Mouse (Mus musculus) heart, postnatal 0 days (tissue): ENCODE results near the gene AU040320. TPM values are rescaled to one million over a fixed set of nuclear protein-coding genes. Genes with fewer than 3 reads are reported as not detected.

ENCODE experiments used
- ATAC-seq: fragments of 200-750 bp; cut with Nextera tagmentation; 2 replicates; pipeline ENCODE4 v1.8.0; 2017; ENCODE audit warnings: low read depth, moderate number of reproducible peaks, moderate library complexity; ENCODE audit not compliant: insufficient read depth
- DNase-seq: peaks from one replicate; pipeline ENCODE4 v3.0.0-alpha.2; 2016; ENCODE audit warnings: low spot score
- H3K27ac ChIP-seq: fragments of 300-500 bp; sonication (generic); 2 replicates; pipeline ENCODE4 v1.5.1; 2014; ENCODE audit warnings: low read depth, mild to moderate bottlenecking
- H3K27me3 ChIP-seq: fragments of 300-500 bp; sonication (generic); 2 replicates; pipeline ENCODE4 v1.6.1; 2014; ENCODE audit warnings: low read length, mixed read lengths; ENCODE audit not compliant: control insufficient read depth, insufficient read depth
- H3K36me3 ChIP-seq: fragments of 300-500 bp; sonication (generic); replicated peaks from 2 replicates; pipeline ENCODE4 v1.6.1; 2014; ENCODE audit warnings: low read length, mixed read lengths; ENCODE audit not compliant: control insufficient read depth, insufficient read depth
- H3K4me1 ChIP-seq: fragments of 300-500 bp; sonication (generic); 2 replicates; pipeline ENCODE4 v1.6.1; 2014; ENCODE audit warnings: antibody characterized with exemption; ENCODE audit not compliant: control insufficient read depth, insufficient read depth
- H3K4me2 ChIP-seq: fragments of 300-500 bp; sonication (generic); 2 replicates; pipeline ENCODE4 v1.6.1; 2014; ENCODE audit warnings: low read depth, mild to moderate bottlenecking, low read length, moderate library complexity
- H3K4me3 ChIP-seq: fragments of 300-500 bp; sonication (generic); 2 replicates; pipeline ENCODE4 v1.5.1; 2014; ENCODE audit warnings: low read depth, low read length
- H3K9ac ChIP-seq: fragments of 300-500 bp; sonication (generic); replicated peaks from 2 replicates; pipeline ENCODE4 v1.6.1; 2014; ENCODE audit warnings: low read depth, low read length, mixed read lengths
- H3K9me3 ChIP-seq: fragments of 300-500 bp; sonication (generic); replicated peaks from 2 replicates; pipeline ENCODE4 v1.6.1; 2016; ENCODE audit warnings: low read length; ENCODE audit not compliant: control insufficient read depth
- CTCF ChIP-seq: IDR thresholded peaks from 2 replicates; pipeline ENCODE4 v1.5.1; 2016; ENCODE audit warnings: antibody characterized with exemption, control low read depth, low read depth
- EP300 ChIP-seq: IDR thresholded peaks from 2 replicates; pipeline ENCODE4 v1.6.1; 2016; ENCODE audit warnings: antibody characterized with exemption, low read depth
- WGBS: fragments of 180-500 bp; shearing (Covaris S2); extraction: QIAGEN DNeasy Blood & Tissue Kit; methylation state at CpG from one replicate; pipeline ENCODE4 v1.1.7; 2014; 5-methylcytosine and 5-hydroxymethylcytosine counted together
- polyA plus RNA-seq: library from polyadenylated mRNA; unstranded; fragments of >200 nt; fragmentation: Nextera tagmentation; extraction: Ambion mirVana; gene quantifications from 2 replicates; pipeline ENCODE4 v1.2.1, GENCODE M21; 2015
- total RNA-seq: library from RNA; depleted of rRNA; stranded (reverse); fragments of >200 nt; gene quantifications from 2 replicates; pipeline ENCODE4 v1.2.3, GENCODE M21; 2014; ENCODE audit warnings: low replicate concordance

The AU040320 gene
- total and polyA plus RNA-seq, 2 experiments from 2014 or later: 16.6 to 69.0 TPM

GRCm38 (mm10) chr4:126838799-126839198, 85.5 kb downstream of the AU040320 start:
- H3K27ac ChIP-seq: no peak overlapping the region
- peaks cover 57% of the 10 kb centered on the region for H3K36me3 ChIP-seq
- WGBS: 61% methylated on average over 7 of the region's 7 CpGs
- H3K4me1 ChIP-seq: no peaks in the 10 kb centered on the region
- ATAC-seq: peak; percentile 25; the same call in 1 of the 2 replicates
- H3K4me3 ChIP-seq: no peak overlapping the region
- H3K27me3 ChIP-seq: no peaks in the 10 kb centered on the region
- no peak overlapping the region for H3K4me2 ChIP-seq
- TF ChIP-seq EP300 (no peak), CTCF (no peak)
- no peak overlapping the region for H3K9ac ChIP-seq
- DNase-seq: peak; percentile 12
- no peaks in the 10 kb centered on the region for H3K9me3 ChIP-seq

- no peak overlapping the region for H3K9ac ChIP-seq
- H3K4me1 ChIP-seq: no peaks in the 10 kb centered on the region
- TF ChIP-seq EP300: no peak
- peak; percentile 96 for TF ChIP-seq CTCF
- no peak overlapping the region for H3K4me2 ChIP-seq
- H3K36me3 ChIP-seq: peaks cover 61% of the 10 kb centered on the region
- no peak overlapping the region for H3K4me3 ChIP-seq
- H3K27me3 ChIP-seq: no peaks in the 10 kb centered on the region
- peak; percentile 52 for ATAC-seq
- WGBS: 17% methylated on average over 7 of the region's 7 CpGs
- H3K27ac ChIP-seq: no peak overlapping the region
- no peaks in the 10 kb centered on the region for H3K9me3 ChIP-seq
- DNase-seq: peak; percentile 69
These were observed 86.5 kb downstream of the AU040320 start for GRCm38 (mm10) chr4:126839873-126840272.

DNA sequence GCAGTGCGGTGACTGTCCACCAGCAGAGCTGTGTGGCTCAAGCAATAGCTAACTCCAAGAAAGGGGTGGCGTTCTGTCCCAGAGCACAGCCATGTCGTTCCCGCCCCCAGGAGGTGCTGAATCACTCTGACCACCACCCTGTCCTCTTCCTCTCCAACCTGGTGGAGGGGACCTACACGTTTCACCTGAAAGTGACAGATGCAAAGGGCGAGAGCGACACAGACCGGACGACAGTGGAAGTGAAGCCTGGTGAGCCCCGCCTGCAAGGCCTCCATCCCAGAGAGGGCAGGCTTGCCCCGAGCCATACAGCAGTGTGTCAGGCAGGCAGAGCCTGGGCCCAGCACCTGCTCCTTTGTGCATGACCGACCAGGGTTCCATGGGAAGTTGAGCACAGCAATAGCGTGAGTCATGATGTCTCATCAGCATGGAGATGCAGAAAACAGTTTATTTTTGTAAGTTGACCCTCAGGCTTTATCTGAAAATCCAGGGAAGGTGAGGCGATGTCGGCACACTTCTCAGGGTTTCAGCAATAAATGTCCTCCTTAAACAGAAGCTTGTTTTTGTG, 87.7 kb downstream of the AU040320 start:
- DNase-seq (no peak), ATAC-seq (no peak)
- Histone ChIP-seq H3K4me2 (no peak overlapping the region), H3K27me3 (no peaks in the 10 kb centered on the region), H3K9ac (no peak overlapping the region), H3K4me3 (no peak overlapping the region), H3K9me3 (no peaks in the 10 kb centered on the region), H3K36me3 (peaks cover 53% of the 10 kb centered on the region), H3K4me1 (no peaks in the 10 kb centered on the region), H3K27ac (no peak overlapping the region)
- TF ChIP-seq EP300 (no peak), CTCF (no peak)
- WGBS: 87% methylated on average over 15 of the region's 15 CpGs

- no peak for DNase-seq
- Histone ChIP-seq H3K9ac (no peak overlapping the region), H3K9me3 (no peaks in the 10 kb centered on the region), H3K27me3 (no peaks in the 10 kb centered on the region), H3K27ac (no peak overlapping the region), H3K4me3 (no peak overlapping the region), H3K36me3 (peaks cover 62% of the 10 kb centered on the region), H3K4me2 (no peak overlapping the region), H3K4me1 (no peaks in the 10 kb centered on the region)
- no peak for ATAC-seq
- WGBS: 61% methylated on average over 3 of the region's 3 CpGs
- TF ChIP-seq EP300 (no peak), CTCF (no peak)
These were observed 89.6 kb downstream of the AU040320 start for GRCm38 (mm10) chr4:126842911-126843310.

DNA sequence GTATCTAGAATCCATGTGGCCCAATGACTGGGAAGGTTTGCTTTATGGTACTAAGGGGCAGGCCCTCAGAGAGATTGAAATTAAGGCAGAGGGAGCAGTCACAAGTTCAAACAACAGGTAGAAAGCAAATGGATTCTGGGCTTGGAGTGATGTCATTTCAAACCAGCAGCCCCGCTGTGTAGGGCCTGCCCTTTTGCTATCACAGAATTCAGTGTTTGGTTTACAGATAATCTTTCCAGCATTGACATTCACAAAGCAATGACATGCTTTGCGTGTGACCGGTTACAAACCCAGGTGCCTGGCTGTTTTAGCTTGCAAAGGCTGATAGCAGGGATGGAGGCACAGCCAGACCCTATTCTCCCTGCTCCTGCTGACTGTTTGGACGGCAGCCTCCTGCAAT, 92.3 kb downstream of the AU040320 start:
- H3K36me3 ChIP-seq: peaks cover 66% of the 10 kb centered on the region
- no peak overlapping the region for H3K27ac ChIP-seq
- DNase-seq (no peak), ATAC-seq (no peak)
- H3K4me1 ChIP-seq: no peaks in the 10 kb centered on the region
- H3K4me3 ChIP-seq: no peak overlapping the region
- TF ChIP-seq CTCF: no peak
- no peak for TF ChIP-seq EP300
- H3K27me3 ChIP-seq: no peaks in the 10 kb centered on the region
- no peak overlapping the region for H3K4me2 ChIP-seq
- H3K9ac ChIP-seq: no peak overlapping the region
- H3K9me3 ChIP-seq: no peaks in the 10 kb centered on the region
- WGBS: 37% methylated on average over 4 of the region's 4 CpGs

DNA sequence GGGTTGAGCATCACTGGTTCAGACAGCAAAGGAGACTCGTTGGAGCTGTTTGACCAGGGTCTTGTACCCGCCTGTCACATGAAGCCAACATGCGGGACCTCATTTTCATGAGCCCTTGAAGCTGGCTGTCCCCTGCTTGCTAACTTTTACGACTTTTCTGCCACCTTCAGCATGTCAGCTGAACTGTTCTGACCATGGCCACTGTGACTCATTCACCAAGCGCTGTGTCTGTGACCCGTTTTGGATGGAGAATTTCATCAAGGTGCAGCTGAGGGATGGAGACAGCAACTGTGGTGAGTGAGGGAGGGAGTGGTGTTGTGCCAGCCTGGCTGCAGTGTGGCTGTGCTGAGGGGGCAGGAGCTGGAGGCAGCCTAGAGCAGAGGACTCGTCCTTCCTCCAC, 93.6 kb downstream of the AU040320 start:
- H3K4me2 ChIP-seq: no peak overlapping the region
- H3K9ac ChIP-seq: no peak overlapping the region
- peaks cover 59% of the 10 kb centered on the region for H3K36me3 ChIP-seq
- no peak overlapping the region for H3K4me3 ChIP-seq
- no peaks in the 10 kb centered on the region for H3K27me3 ChIP-seq
- ATAC-seq (no peak), DNase-seq (no peak)
- TF ChIP-seq EP300 (no peak), CTCF (no peak)
- whole genome bisulfite sequencing: 66% methylated on average over 7 of the region's 7 CpGs
- no peaks in the 10 kb centered on the region for H3K4me1 ChIP-seq
- no peak overlapping the region for H3K27ac ChIP-seq
- H3K9me3 ChIP-seq: no peaks in the 10 kb centered on the region
